Mouse (Mus musculus) limb, embryonic 11.5 days (tissue): ENCODE measurements around the gene Tnfaip8l3. TPM values are rescaled to one million over a fixed set of nuclear protein-coding genes. Genes with fewer than 3 reads are reported as not detected.

Source experiments
- ATAC-seq: fragments of 200-750 bp; cut with Nextera tagmentation; 2 replicates; pipeline ENCODE4 v1.8.0; 2017; ENCODE audit warnings: low read depth; ENCODE audit not compliant: insufficient number of reproducible peaks, low FRiP score, low TSS enrichment
- DNase-seq: peaks from one replicate; pipeline ENCODE4 v3.0.0-alpha.2; 2015; ENCODE audit warnings: low spot score
- H3K27ac ChIP-seq: fragments of 300-500 bp; sonication (generic); replicated peaks from 2 replicates; pipeline ENCODE4 v1.5.1; 2014; ENCODE audit warnings: low read depth, mild to moderate bottlenecking, low read length
- H3K27me3 ChIP-seq: fragments of 300-500 bp; sonication (generic); 2 replicates; pipeline ENCODE4 v1.6.1; 2014; ENCODE audit warnings: mild to moderate bottlenecking, low read length, mixed read lengths; ENCODE audit not compliant: control insufficient read depth, insufficient read depth
- H3K36me3 ChIP-seq: fragments of 300-500 bp; sonication (generic); 2 replicates; pipeline ENCODE4 v1.6.1; 2014; ENCODE audit warnings: mild to moderate bottlenecking, low read length, moderate library complexity, mixed read lengths; ENCODE audit not compliant: control insufficient read depth, insufficient read depth
- H3K4me1 ChIP-seq: fragments of 300-500 bp; sonication (generic); 2 replicates; pipeline ENCODE4 v1.6.1; 2014; ENCODE audit warnings: low read length, mixed read lengths; ENCODE audit not compliant: control insufficient read depth, insufficient read depth
- H3K4me2 ChIP-seq: fragments of 300-500 bp; sonication (generic); 2 replicates; pipeline ENCODE4 v1.6.1; 2014; ENCODE audit warnings: low read depth, mild to moderate bottlenecking, moderate library complexity; ENCODE audit not compliant: severe bottlenecking
- H3K4me3 ChIP-seq: fragments of 300-500 bp; sonication (generic); 2 replicates; pipeline ENCODE4 v1.5.1; 2014; ENCODE audit warnings: low read depth, low read length
- H3K9ac ChIP-seq: fragments of 300-500 bp; sonication (generic); 2 replicates; pipeline ENCODE4 v1.6.1; 2014; ENCODE audit warnings: mild to moderate bottlenecking, low read length
- H3K9me3 ChIP-seq: fragments of 300-500 bp; sonication (generic); 2 replicates; pipeline ENCODE4 v1.6.1; 2016; ENCODE audit warnings: low read length; ENCODE audit not compliant: control insufficient read depth
- WGBS: fragments of 180-500 bp; shearing (Covaris S2); extraction: QIAGEN DNeasy Blood & Tissue Kit; methylation state at CpG from one replicate; pipeline ENCODE4 v1.1.7; 2014; 5-methylcytosine and 5-hydroxymethylcytosine counted together
- polyA plus RNA-seq: library from polyadenylated mRNA; unstranded; fragments of >200 nt; fragmentation: Nextera tagmentation; extraction: Ambion mirVana; gene quantifications from 2 replicates; pipeline ENCODE4 v1.2.1, GENCODE M21; 2014

Tnfaip8l3 gene
- polyA plus RNA-seq, 1 experiment from 2014 or later: 0.07 TPM

DNA sequence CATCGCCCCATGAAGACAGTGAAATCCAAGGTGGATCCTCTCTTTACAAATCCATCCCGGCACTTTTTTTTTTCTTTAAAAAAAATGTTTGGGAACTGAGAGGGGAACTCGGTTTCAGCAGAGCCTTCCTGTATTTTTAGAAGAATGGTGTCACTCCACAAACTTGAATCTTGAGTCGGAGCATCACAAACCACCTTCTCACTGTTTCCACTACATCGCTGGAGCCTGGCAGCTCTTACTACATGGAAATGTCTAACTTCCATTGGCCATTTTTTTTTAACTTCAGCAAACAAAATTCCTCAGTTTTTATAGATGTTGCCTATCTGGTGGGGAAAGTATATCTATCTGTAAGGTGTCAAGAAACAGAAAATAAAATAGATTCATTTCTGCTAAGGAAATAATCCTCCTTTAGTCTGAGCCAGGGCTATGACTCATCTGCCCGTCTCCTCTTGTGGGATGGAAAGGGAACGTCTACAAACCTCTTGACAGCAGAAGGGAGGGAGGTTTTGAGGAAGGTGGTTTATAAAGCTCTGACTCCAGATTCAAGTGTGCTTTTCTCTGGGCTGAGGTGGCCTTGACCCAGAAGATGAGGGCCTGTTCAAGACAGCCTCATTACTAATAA is 3.4 kb upstream of the Tnfaip8l3 start:
- 83% methylated on average over 7 of the region's 7 CpGs for WGBS
- Histone ChIP-seq H3K4me2 (no peak overlapping the region), H3K9me3 (no peaks in the 10 kb centered on the region), H3K4me3 (no peak overlapping the region), H3K27me3 (peaks cover 15% of the 10 kb centered on the region), H3K4me1 (0 out of 2 replicates have a peak, but pooled peaks cover 5% of the 10 kb centered on the region), H3K9ac (no peak overlapping the region), H3K27ac (no peak overlapping the region), H3K36me3 (no peaks in the 10 kb centered on the region)
- no peak for DNase-seq
- ATAC-seq: no peak

DNA sequence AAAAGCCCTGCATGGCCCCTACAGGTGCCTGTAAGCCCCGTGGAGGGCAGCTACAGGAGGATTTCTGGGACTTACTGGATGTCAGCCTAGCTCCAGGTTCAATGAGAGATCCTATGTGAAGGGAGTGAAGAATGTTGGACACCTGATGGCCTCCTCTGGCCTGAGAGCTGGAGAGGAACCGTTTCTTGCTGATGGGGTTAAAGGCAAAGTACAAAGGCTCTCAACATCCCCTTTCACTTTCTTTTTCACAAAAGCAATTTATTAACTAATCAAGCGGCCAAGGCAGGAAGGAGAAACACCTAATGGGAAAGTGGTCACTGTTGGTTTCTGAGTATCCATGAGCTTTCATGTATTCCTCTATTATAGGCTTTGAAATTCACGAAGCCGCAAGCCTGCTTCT is 1.0 kb upstream of the Tnfaip8l3 start:
- H3K4me2 ChIP-seq: peak overlapping the region; percentile 89
- WGBS: 50% methylated on average over 5 of the region's 5 CpGs
- H3K27ac ChIP-seq: no peak overlapping the region
- no peaks in the 10 kb centered on the region for H3K9me3 ChIP-seq
- H3K4me3 ChIP-seq: peak overlapping the region; percentile 48
- DNase-seq: no peak
- no peak for ATAC-seq
- H3K4me1 ChIP-seq: 0 out of 2 replicates have a peak, but pooled peaks cover 5% of the 10 kb centered on the region
- no peak overlapping the region for H3K9ac ChIP-seq
- no peaks in the 10 kb centered on the region for H3K36me3 ChIP-seq
- peaks cover 15% of the 10 kb centered on the region for H3K27me3 ChIP-seq

DNA sequence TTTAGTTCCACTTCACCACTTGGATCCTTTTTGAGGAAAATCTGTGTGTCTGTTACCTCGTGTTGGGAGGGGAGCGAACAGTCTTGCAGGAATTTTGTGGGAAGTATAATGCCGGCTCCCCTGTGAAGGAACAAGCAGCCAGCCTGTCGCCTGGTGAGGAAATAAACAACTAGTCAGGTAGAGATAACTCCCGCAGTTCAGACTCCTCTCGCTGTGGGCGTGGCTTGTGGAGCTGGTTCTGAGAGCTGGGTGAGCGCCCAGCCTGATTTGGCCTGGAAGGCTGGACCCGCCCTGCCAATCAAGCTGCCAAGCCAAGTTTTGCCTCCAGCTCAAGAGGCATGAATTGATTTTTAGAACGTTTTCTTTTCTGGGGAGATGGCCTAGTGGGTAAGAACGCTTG is 589 bp upstream of the Tnfaip8l3 start:
- Histone ChIP-seq H3K4me1 (0 out of 2 replicates have a peak, but pooled peaks cover 5% of the 10 kb centered on the region), H3K27me3 (peaks cover 15% of the 10 kb centered on the region)
- DNase-seq: peak; percentile 58

DNA sequence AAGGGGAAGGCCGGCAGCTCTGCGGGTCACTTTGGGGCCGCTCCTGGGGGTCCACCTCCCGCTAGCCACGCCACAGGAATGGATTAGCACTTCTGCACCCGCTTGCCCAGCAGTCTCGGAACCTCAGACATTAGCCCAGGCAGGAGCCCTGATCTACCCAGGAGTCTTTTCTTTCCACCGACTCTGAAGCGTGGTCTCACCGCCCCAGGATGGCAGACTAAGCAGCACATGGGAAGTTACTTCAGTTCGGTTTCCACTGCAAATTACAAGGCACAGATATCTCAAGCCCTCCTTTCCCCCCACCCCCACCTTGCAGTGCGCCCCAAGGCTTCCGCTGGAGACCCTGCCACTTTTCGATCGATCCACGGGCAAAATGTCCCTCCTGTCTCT is 551 bp downstream of the Tnfaip8l3 start:
- Histone ChIP-seq H3K4me1 (0 out of 2 replicates have a peak, but pooled peaks cover 5% of the 10 kb centered on the region), H3K27me3 (peaks cover 15% of the 10 kb centered on the region), H3K27ac (no peak overlapping the region), H3K9ac (peak overlapping the region; percentile 40), H3K9me3 (no peaks in the 10 kb centered on the region), H3K4me2 (peak overlapping the region; percentile 89), H3K36me3 (no peaks in the 10 kb centered on the region), H3K4me3 (peak overlapping the region; percentile 48)
- 3% methylated on average over 16 of the region's 16 CpGs for WGBS
- DNase-seq: no peak
- ATAC-seq: no peak

More for the DNA sequence above, 589 bp upstream of the Tnfaip8l3 start:
- peak overlapping the region; percentile 89 for H3K4me2 ChIP-seq
- H3K27ac ChIP-seq: no peak overlapping the region
- no peak for ATAC-seq
- H3K36me3 ChIP-seq: no peaks in the 10 kb centered on the region
- under 1% methylated on average over 11 of the region's 11 CpGs for WGBS
- H3K9me3 ChIP-seq: no peaks in the 10 kb centered on the region
- peak overlapping the region; percentile 48 for H3K4me3 ChIP-seq
- no peak overlapping the region for H3K9ac ChIP-seq

DNA sequence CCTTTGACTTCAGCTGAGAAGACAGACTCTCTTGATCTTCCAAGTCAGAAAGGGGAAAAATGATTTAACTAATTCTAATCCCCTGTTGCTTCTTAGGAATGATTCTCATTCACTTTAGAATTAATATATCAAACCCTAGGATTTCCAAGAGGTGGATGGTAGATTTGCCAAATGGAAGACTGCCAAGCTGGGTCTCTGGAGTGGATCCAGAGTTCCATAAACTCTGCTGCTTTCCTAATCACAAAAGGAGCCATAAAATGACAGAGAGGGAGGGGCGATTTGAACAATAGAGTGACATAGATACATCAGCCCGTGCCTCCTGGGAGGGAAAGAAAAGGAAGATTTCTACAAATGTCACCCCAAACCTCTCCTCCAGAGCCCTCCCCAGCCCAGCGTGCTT is 3.4 kb downstream of the Tnfaip8l3 start:
- no peak overlapping the region for H3K9ac ChIP-seq
- no peak overlapping the region for H3K27ac ChIP-seq
- 0 out of 2 replicates have a peak, but pooled peaks cover 5% of the 10 kb centered on the region for H3K4me1 ChIP-seq
- H3K4me3 ChIP-seq: no peak overlapping the region
- DNase-seq (no peak), ATAC-seq (no peak)
- H3K4me2 ChIP-seq: no peak overlapping the region
- no peaks in the 10 kb centered on the region for H3K36me3 ChIP-seq
- H3K27me3 ChIP-seq: peaks cover 15% of the 10 kb centered on the region
- WGBS: 75% methylated on average over 3 of the region's 3 CpGs
- H3K9me3 ChIP-seq: no peaks in the 10 kb centered on the region

DNA sequence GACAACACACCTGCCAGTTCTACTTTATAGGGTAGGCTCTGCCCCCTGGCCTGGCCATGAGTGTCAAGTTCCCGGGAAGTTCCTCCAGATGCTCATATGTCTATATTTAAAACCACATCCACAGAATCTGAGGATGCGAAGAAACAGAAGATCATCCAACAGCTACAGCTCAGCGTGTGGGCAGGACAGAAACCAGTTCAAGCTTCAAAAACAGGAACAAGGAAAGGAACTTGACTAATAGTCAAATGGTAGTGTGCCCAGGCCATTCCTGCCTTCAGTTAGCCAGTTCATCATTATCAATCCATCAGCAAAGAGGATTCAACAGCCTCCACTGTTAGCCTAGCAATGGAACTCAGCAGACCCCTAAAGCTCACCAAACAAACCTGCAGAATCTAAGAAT is 4.5 kb downstream of the Tnfaip8l3 start:
- DNase-seq: no peak

DNA sequence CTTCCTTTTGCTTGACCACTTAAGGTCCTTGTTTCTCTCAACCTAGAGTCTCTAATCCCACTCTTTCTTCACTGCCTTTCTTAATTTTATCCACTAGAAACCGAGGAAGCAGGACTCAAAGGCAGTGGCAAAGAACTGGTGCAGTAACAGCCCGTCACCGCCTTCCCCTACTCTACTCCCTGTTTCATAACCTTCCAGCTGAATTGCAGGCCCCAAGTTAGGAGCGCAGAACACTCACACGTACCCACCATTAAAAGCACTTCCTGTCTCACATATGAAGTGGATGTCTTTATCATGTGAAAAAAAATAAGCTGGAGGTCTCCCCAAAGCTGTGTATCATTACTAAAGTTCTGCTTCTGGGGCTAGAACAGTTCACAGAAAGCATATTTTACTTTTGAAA is 6.5 kb downstream of the Tnfaip8l3 start:
- 76% methylated on average over 5 of the region's 5 CpGs for WGBS
- DNase-seq: no peak
- no peak overlapping the region for H3K4me3 ChIP-seq
- H3K4me2 ChIP-seq: no peak overlapping the region
- H3K27me3 ChIP-seq: no peaks in the 10 kb centered on the region
- ATAC-seq: no peak
- no peaks in the 10 kb centered on the region for H3K36me3 ChIP-seq
- no peaks in the 10 kb centered on the region for H3K9me3 ChIP-seq
- H3K9ac ChIP-seq: no peak overlapping the region
- no peaks in the 10 kb centered on the region for H3K4me1 ChIP-seq
- no peak overlapping the region for H3K27ac ChIP-seq

More for the DNA sequence above, 4.5 kb downstream of the Tnfaip8l3 start:
- Histone ChIP-seq H3K4me1 (no peaks in the 10 kb centered on the region), H3K4me2 (no peak overlapping the region), H3K4me3 (no peak overlapping the region), H3K9me3 (no peaks in the 10 kb centered on the region), H3K27me3 (peaks cover 15% of the 10 kb centered on the region), H3K9ac (no peak overlapping the region), H3K27ac (no peak overlapping the region), H3K36me3 (no peaks in the 10 kb centered on the region)
- no peak for ATAC-seq
- WGBS: 85% methylated on average over 3 of the region's 3 CpGs

DNA sequence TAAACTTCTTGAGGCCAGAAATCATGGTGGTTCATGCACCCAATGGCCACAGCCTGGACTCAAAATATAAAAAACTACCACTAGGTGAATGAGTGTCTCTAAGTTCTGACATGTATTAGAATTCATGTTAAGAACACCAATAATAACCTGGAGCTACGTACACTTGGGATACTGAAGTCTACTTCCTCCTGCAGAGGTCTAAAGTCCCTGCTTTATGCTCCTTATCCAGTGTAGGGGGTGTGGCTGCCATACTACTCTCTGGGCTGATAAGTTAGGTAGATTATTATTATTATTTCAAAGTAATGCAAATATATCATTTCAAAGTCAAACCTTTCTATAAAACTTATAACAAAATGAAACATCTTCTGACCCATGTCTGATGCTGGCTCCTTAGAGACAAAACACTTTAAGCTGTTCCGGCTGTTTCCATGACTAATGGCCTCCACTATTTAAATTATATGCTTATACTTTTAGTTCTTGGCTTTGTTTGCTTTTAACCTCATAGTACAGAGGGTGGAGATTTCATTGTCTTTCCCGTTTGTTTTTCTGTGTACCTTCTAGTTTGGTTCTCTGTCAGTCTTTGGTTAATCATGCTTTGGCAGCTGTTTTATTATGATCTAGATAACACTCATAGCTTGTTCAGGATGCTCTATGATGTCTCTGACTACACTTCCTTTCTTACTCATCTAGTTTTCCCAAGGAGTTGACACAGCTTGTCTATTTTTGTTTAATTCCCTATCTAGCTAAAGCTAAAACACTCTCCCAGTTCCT is 16.7 kb downstream of the Tnfaip8l3 start:
- Histone ChIP-seq H3K27me3 (no peaks in the 10 kb centered on the region), H3K9ac (no peak overlapping the region), H3K4me2 (no peak overlapping the region), H3K36me3 (no peaks in the 10 kb centered on the region), H3K27ac (no peak overlapping the region), H3K9me3 (no peaks in the 10 kb centered on the region), H3K4me1 (no peaks in the 10 kb centered on the region), H3K4me3 (no peak overlapping the region)
- 86% methylated on average over 3 of the region's 3 CpGs for WGBS
- DNase-seq (no peak), ATAC-seq (no peak)
